Comparison of ENCODE assay signal across 25 mouse cellular contexts in the genomic region with DNA sequence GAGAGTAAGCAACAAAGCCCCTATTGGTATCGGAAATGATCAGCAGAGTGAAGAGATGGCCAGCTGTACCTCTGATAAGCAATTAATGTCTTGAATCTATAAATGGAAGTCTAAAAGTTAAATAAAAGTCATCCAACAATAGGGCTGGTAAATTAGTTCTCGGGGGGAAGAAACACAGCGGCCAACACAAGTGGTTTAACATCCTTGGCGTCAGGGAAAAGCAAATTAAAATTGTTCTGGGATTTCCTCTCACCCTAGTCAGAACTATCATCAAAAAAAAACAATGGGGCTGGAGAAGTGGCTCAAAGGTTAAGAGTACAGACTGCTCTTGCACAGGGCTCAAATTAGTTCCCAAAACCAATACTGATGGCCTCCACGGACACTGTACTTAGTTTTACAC. TPM values are rescaled to one million over a fixed set of nuclear protein-coding genes. Genes with fewer than 3 reads are reported as not detected.
"Had no signal": no experiment of that assay in that cellular context is flagged by ENCODE, and none has a peak within 500 bp of the region (broad histone marks: within the 10 kb centered on the region; RNA-seq: fewer than 3 reads in every experiment).

No protein-coding gene starts in this region.

- H3K27ac ChIP-seq: lung, embryonic 15.5 days; macrophage; midbrain, embryonic 13.5 days; midbrain, embryonic 15.5 days; neural tube, embryonic 12.5 days; stomach, embryonic 15.5 days; stomach, postnatal 0 days had no signal

- H3K4me3 ChIP-seq: lung, embryonic 15.5 days; megakaryocyte, embryonic 14.5 days; midbrain, embryonic 13.5 days; midbrain, embryonic 15.5 days; neural tube, embryonic 12.5 days; stomach, embryonic 15.5 days had no signal

- DNase-seq: lung, adult 2 months; lung, postnatal 14 days; lung, postnatal 36 days; right cerebral cortex, postnatal 14 days; thymus, adult 2 months; thymus, postnatal 25 days; thymus, postnatal 4 days had no signal

- H3K4me1 ChIP-seq: megakaryocyte, embryonic 14.5 days; midbrain, embryonic 13.5 days; midbrain, embryonic 15.5 days; neural tube, embryonic 12.5 days had no signal

RNA-seq across cellular contexts. Expression of a gene that starts 4.3 kb away (rescaled TPM):
- total RNA-seq: megakaryocyte progenitor cell, adult 5-6 weeks; midbrain, postnatal 0 days; monocyte, adult 5-6 weeks; neutrophil, adult 5-6 weeks had no signal
- polyA plus RNA-seq: macrophage; midbrain, embryonic 11.5 days; neural tube, embryonic 12.5 days; testis, adult 2 months; urinary bladder, adult 2 months had no signal

RNA-seq across cellular contexts. Expression of a gene that starts 4.6 kb away (rescaled TPM):
- total RNA-seq: megakaryocyte progenitor cell, adult 5-6 weeks; midbrain, postnatal 0 days; monocyte, adult 5-6 weeks; neutrophil, adult 5-6 weeks had no signal
- polyA plus RNA-seq: lung, adult 2 months; lung, postnatal 0 days; macrophage; midbrain, embryonic 11.5 days; midbrain, embryonic 13.5 days; midbrain, embryonic 15.5 days; midbrain, postnatal 0 days; neural tube, embryonic 12.5 days; neural tube, embryonic 14.5 days; spleen, adult 2 months; testis, adult 2 months; urinary bladder, adult 2 months had no signal

RNA-seq across cellular contexts. Expression of a gene that starts 13.7 kb away (rescaled TPM):
- total RNA-seq: megakaryocyte progenitor cell, adult 5-6 weeks; monocyte, adult 5-6 weeks; neutrophil, adult 5-6 weeks had no signal
- polyA plus RNA-seq: lung, adult 2 months; lung, embryonic 15.5 days; lung, postnatal 0 days; macrophage; midbrain, embryonic 13.5 days; neural tube, embryonic 12.5 days; spleen, adult 2 months; testis, adult 2 months had no signal

RNA-seq across cellular contexts. Expression of a gene that starts 43.0 kb away (rescaled TPM):
- total RNA-seq: megakaryocyte progenitor cell, adult 5-6 weeks; midbrain, postnatal 0 days; monocyte, adult 5-6 weeks; neutrophil, adult 5-6 weeks had no signal
- polyA plus RNA-seq: lung, adult 2 months; lung, embryonic 15.5 days; lung, postnatal 0 days; macrophage; midbrain, embryonic 11.5 days; midbrain, embryonic 13.5 days; midbrain, embryonic 15.5 days; midbrain, postnatal 0 days; neural tube, embryonic 12.5 days; neural tube, embryonic 14.5 days; spleen, adult 2 months; stomach, embryonic 15.5 days; stomach, postnatal 0 days; thymus, adult 2 months; urinary bladder, adult 2 months had no signal
